Mouse (Mus musculus): Measurements from ENCODE around the gene Gas2l1. TPM values are rescaled to one million over a fixed set of nuclear protein-coding genes. Genes with fewer than 3 reads are reported as not detected.
"Not testable (repeated sequence)": the region's sequence is repeated elsewhere in the genome, so short reads cannot be mapped to it uniquely, and the experiment has no call there.

Gas2l1 gene
- polyA plus RNA-seq, 1 experiment from 2014 or later, result 56.3 TPM

- TF ChIP-seq CTCF (IDR thresholded peaks at IDR 0.05), result no peak
- POLR2A ChIA-PET, result interaction anchor here (0.6 to 2.6 kb wide), 5 partner anchors 10 to 106 kb away, joined by 3 to 11 read pairs (median 4); no protein-coding TSS in a partner anchor
- in situ Hi-C loops (cut with MboI; ENCODE audit: low pct_unique_long_range_greater_than_20kb), result no loop called here
- ATAC-seq, result peak; percentile 75
- DNase-seq (ENCODE audit: low read depth, low spot score), result peak; percentile 81
- CTCF ChIA-PET, result interaction anchor here (1.8 kb wide), 1 partner anchor 10 kb away, joined by 6 read pairs; no protein-coding TSS in a partner anchor
- no peaks in the 10 kb centered on the region for H3K27me3 ChIP-seq
Measured at GRCm38 (mm10) chr11:5098736-5099542, 33.8 kb upstream of the Gas2l1 start, which contains the start of the genes Rhbdd3 and Ewsr1. Gene Rhbdd3, plus strand, starts transcription at chr11:5098926. Gene Ewsr1, minus strand, starts transcription at chr11:5099266.

GRCm38 (mm10) chr11:5098035-5098735 is 33.1 kb upstream of the Gas2l1 start:
- POLR2A ChIA-PET, result interaction anchor here (0.7 to 2.6 kb wide), 2 partner anchors 12 to 36 kb away, joined by 3 to 11 read pairs; no protein-coding TSS in a partner anchor
- DNase-seq (ENCODE audit: low read depth, low spot score) (no peak), ATAC-seq (no peak)
- H3K27me3 ChIP-seq, result no peaks in the 10 kb centered on the region
- no peak for TF ChIP-seq CTCF (IDR thresholded peaks at IDR 0.05)
- CTCF ChIA-PET, result no interaction called here
- in situ Hi-C loops (cut with MboI; ENCODE audit: low pct_unique_long_range_greater_than_20kb), result no loop called here

- POLR2A ChIA-PET, result interaction anchor here (2.6 kb wide), 1 partner anchor 10 kb away, joined by 11 read pairs; no protein-coding TSS in a partner anchor
- ATAC-seq (no peak), DNase-seq (ENCODE audit: low read depth, low spot score) (no peak)
- TF ChIP-seq CTCF (IDR thresholded peaks at IDR 0.05), result no peak
- in situ Hi-C loops (cut with MboI; ENCODE audit: low pct_unique_long_range_greater_than_20kb), result no loop called here
- no peaks in the 10 kb centered on the region for H3K27me3 ChIP-seq
- CTCF ChIA-PET, result interaction anchor here (2.0 kb wide), 1 partner anchor 10 kb away, joined by 5 read pairs; no protein-coding TSS in a partner anchor
Measured at GRCm38 (mm10) chr11:5096480-5097020, 31.4 kb upstream of the Gas2l1 start.

- CTCF ChIA-PET, result interaction anchor here (2.0 kb wide), 1 partner anchor 9 kb away, joined by 5 read pairs; no protein-coding TSS in a partner anchor
- POLR2A ChIA-PET, result no interaction called here
- no peaks in the 10 kb centered on the region for H3K27me3 ChIP-seq
- no peak for DNase-seq (ENCODE audit: low read depth, low spot score)
- TF ChIP-seq CTCF (IDR thresholded peaks at IDR 0.05), result no peak
- in situ Hi-C loops (cut with MboI; ENCODE audit: low pct_unique_long_range_greater_than_20kb), result no loop called here
- no peak for ATAC-seq
Measured at GRCm38 (mm10) chr11:5095877-5096276, 30.8 kb upstream of the Gas2l1 start.

GRCm38 (mm10) chr11:5091706-5092105 is 26.6 kb upstream of the Gas2l1 start:
- TF ChIP-seq CTCF (IDR thresholded peaks at IDR 0.05), result no peak
- CTCF ChIA-PET, result interaction anchor here (1.1 to 1.3 kb wide), 2 partner anchors 17 to 20 kb away, joined by 3 read pairs; no protein-coding TSS in a partner anchor
- ATAC-seq (no peak), DNase-seq (ENCODE audit: low read depth, low spot score) (no peak)
- no peaks in the 10 kb centered on the region for H3K27me3 ChIP-seq
- in situ Hi-C loops (cut with MboI; ENCODE audit: low pct_unique_long_range_greater_than_20kb), result no loop called here
- POLR2A ChIA-PET, result no interaction called here

- ChIA-PET POLR2A (interaction anchor here (1.6 kb wide), 1 partner anchor 10 kb away, joined by 6 read pairs; the partner anchor contains the start of genes Ewsr1 and Rhbdd3), CTCF (interaction anchor here (1.0 kb wide), 1 partner anchor 10 kb away, joined by 6 read pairs; the partner anchor contains the start of genes Ewsr1 and Rhbdd3)
- ATAC-seq, result no peak
- no peak for TF ChIP-seq CTCF (IDR thresholded peaks at IDR 0.05)
- DNase-seq (ENCODE audit: low read depth, low spot score), result no peak
- in situ Hi-C loops (cut with MboI; ENCODE audit: low pct_unique_long_range_greater_than_20kb), result no loop called here
- no peaks in the 10 kb centered on the region for H3K27me3 ChIP-seq
Measured at GRCm38 (mm10) chr11:5089147-5089546, 24.0 kb upstream of the Gas2l1 start.

- CTCF ChIA-PET, result interaction anchor here (1.3 to 2.9 kb wide), 2 partner anchors 10 to 11 kb away, joined by 3 to 18 read pairs; no protein-coding TSS in a partner anchor
- H3K27me3 ChIP-seq; ATAC-seq; POLR2A ChIA-PET; in situ Hi-C loops (cut with MboI; ENCODE audit: low pct_unique_long_range_greater_than_20kb); DNase-seq (ENCODE audit: low read depth, low spot score): not testable (repeated sequence)
Measured at GRCm38 (mm10) chr11:5076843-5077242, 11.7 kb upstream of the Gas2l1 start.

- ChIA-PET POLR2A (no interaction called here), CTCF (interaction anchor here (1.0 to 2.9 kb wide), 6 partner anchors 8 to 16 kb away, joined by 3 to 18 read pairs (median 4); no protein-coding TSS in a partner anchor)
- H3K27me3 ChIP-seq, result no peaks in the 10 kb centered on the region
- TF ChIP-seq CTCF (IDR thresholded peaks at IDR 0.05), result peak; percentile 44
- ATAC-seq, result no peak
- no peak for DNase-seq (ENCODE audit: low read depth, low spot score)
- in situ Hi-C loops (cut with MboI; ENCODE audit: low pct_unique_long_range_greater_than_20kb), result no loop called here
Measured at GRCm38 (mm10) chr11:5075760-5076159, 10.6 kb upstream of the Gas2l1 start.

GRCm38 (mm10) chr11:5074882-5075281 is 9.8 kb upstream of the Gas2l1 start:
- ATAC-seq (no peak), DNase-seq (ENCODE audit: low read depth, low spot score) (no peak)
- ChIA-PET POLR2A (no interaction called here), CTCF (interaction anchor here (1.0 to 2.9 kb wide), 7 partner anchors 8 to 17 kb away, joined by 3 to 18 read pairs (median 3); partner anchors contain the start of gene Gas2l1)
- H3K27me3 ChIP-seq, result no peaks in the 10 kb centered on the region
- peak; percentile 69 for TF ChIP-seq CTCF (IDR thresholded peaks at IDR 0.05)
- in situ Hi-C loops (cut with MboI; ENCODE audit: low pct_unique_long_range_greater_than_20kb), result no loop called here
